Mouse (Mus musculus) E14TG2a.4 (cell line): ENCODE results near the gene Lpp.

ENCODE experiments used
- H3K27me3 ChIP-seq: 2 replicates; pipeline ENCODE4 v1.6.1; 2014; ENCODE audit warnings: low read length, control low read depth; ENCODE audit not compliant: insufficient read depth
- H3K36me3 ChIP-seq: 2 replicates; pipeline ENCODE4 v1.6.1; 2014; ENCODE audit warnings: low read length, control low read depth; ENCODE audit not compliant: insufficient read depth
- H3K4me1 ChIP-seq: replicated peaks from 2 replicates; pipeline ENCODE4 v1.6.1; 2014; ENCODE audit warnings: low read depth, low read length, control low read depth
- H3K4me3 ChIP-seq: replicated peaks from 2 replicates; pipeline ENCODE4 v1.5.1; 2014; ENCODE audit warnings: mild to moderate bottlenecking, low read length
- H3K9me3 ChIP-seq: 2 replicates; pipeline ENCODE4 v1.6.1; 2014; ENCODE audit warnings: low read length, control low read depth
- CTCF ChIP-seq: conservative IDR thresholded peaks from 2 replicates; pipeline ENCODE4 v1.5.1; 2014; ENCODE audit warnings: low read length
- NANOG ChIP-seq: IDR thresholded peaks from 2 replicates; pipeline ENCODE4 v1.6.1; 2014; ENCODE audit warnings: borderline replicate concordance, low read length, mixed read lengths
- POU5F1 ChIP-seq: IDR thresholded peaks from 2 replicates; pipeline ENCODE4 v1.6.1; 2014; ENCODE audit warnings: low read length, borderline replicate concordance

The Lpp gene

GRCm38 (mm10) chr16:24518785-24519184 is 125.5 kb downstream of the Lpp start:
- TF ChIP-seq NANOG = no peak
- TF ChIP-seq POU5F1 = no peak
- TF ChIP-seq CTCF = no peak
- no peaks in the 10 kb centered on the region for H3K36me3 ChIP-seq
- no peaks in the 10 kb centered on the region for H3K27me3 ChIP-seq
- H3K4me3 ChIP-seq = no peak overlapping the region
- no peaks in the 10 kb centered on the region for H3K9me3 ChIP-seq
- H3K4me1 ChIP-seq = peaks cover 35% of the 10 kb centered on the region

- Histone ChIP-seq H3K27me3 (no peaks in the 10 kb centered on the region), H3K4me1 (no peaks in the 10 kb centered on the region), H3K9me3 (0 out of 2 replicates have a peak, but pooled peaks cover 4% of the 10 kb centered on the region), H3K4me3 (no peak overlapping the region), H3K36me3 (no peaks in the 10 kb centered on the region)
- TF ChIP-seq POU5F1 (no peak), CTCF (no peak), NANOG (no peak)
Measured at GRCm38 (mm10) chr16:24527219-24527618, 133.9 kb downstream of the Lpp start.

- H3K4me1 ChIP-seq = no peaks in the 10 kb centered on the region
- no peak overlapping the region for H3K4me3 ChIP-seq
- H3K9me3 ChIP-seq = 0 out of 2 replicates have a peak, but pooled peaks cover 4% of the 10 kb centered on the region
- no peaks in the 10 kb centered on the region for H3K36me3 ChIP-seq
- TF ChIP-seq NANOG (no peak), CTCF (no peak), POU5F1 (no peak)
- no peaks in the 10 kb centered on the region for H3K27me3 ChIP-seq
Measured at GRCm38 (mm10) chr16:24531681-24532080, 138.4 kb downstream of the Lpp start.

- no peak overlapping the region for H3K4me3 ChIP-seq
- no peaks in the 10 kb centered on the region for H3K36me3 ChIP-seq
- TF ChIP-seq CTCF = no peak
- no peak for TF ChIP-seq POU5F1
- no peak for TF ChIP-seq NANOG
- H3K4me1 ChIP-seq = no peaks in the 10 kb centered on the region
- H3K27me3 ChIP-seq = no peaks in the 10 kb centered on the region
- no peaks in the 10 kb centered on the region for H3K9me3 ChIP-seq
Measured at GRCm38 (mm10) chr16:24535221-24535620, 141.9 kb downstream of the Lpp start.

- Histone ChIP-seq H3K27me3 (no peaks in the 10 kb centered on the region), H3K9me3 (no peaks in the 10 kb centered on the region), H3K4me3 (no peak overlapping the region), H3K36me3 (no peaks in the 10 kb centered on the region), H3K4me1 (no peaks in the 10 kb centered on the region)
- TF ChIP-seq CTCF (no peak), NANOG (no peak), POU5F1 (no peak)
Measured at GRCm38 (mm10) chr16:24536261-24536660, 143.0 kb downstream of the Lpp start.

- no peak for TF ChIP-seq NANOG
- TF ChIP-seq CTCF = no peak
- no peak for TF ChIP-seq POU5F1
- Histone ChIP-seq H3K36me3 (no peaks in the 10 kb centered on the region), H3K4me3 (no peak overlapping the region), H3K27me3 (no peaks in the 10 kb centered on the region), H3K9me3 (no peaks in the 10 kb centered on the region), H3K4me1 (no peaks in the 10 kb centered on the region)
Measured at GRCm38 (mm10) chr16:24539003-24539402, 145.7 kb downstream of the Lpp start.

- Histone ChIP-seq H3K9me3 (no peaks in the 10 kb centered on the region), H3K36me3 (no peaks in the 10 kb centered on the region), H3K27me3 (no peaks in the 10 kb centered on the region), H3K4me3 (no peak overlapping the region), H3K4me1 (no peaks in the 10 kb centered on the region)
- TF ChIP-seq POU5F1 = no peak
Measured at GRCm38 (mm10) chr16:24542864-24543263, 149.6 kb downstream of the Lpp start.

GRCm38 (mm10) chr16:24545366-24545765 is 152.1 kb downstream of the Lpp start:
- no peak for TF ChIP-seq CTCF
- no peak for TF ChIP-seq POU5F1
- TF ChIP-seq NANOG = no peak
- no peaks in the 10 kb centered on the region for H3K4me1 ChIP-seq
- H3K27me3 ChIP-seq = no peaks in the 10 kb centered on the region
- H3K9me3 ChIP-seq = no peaks in the 10 kb centered on the region
- no peaks in the 10 kb centered on the region for H3K36me3 ChIP-seq
- H3K4me3 ChIP-seq = no peak overlapping the region

- TF ChIP-seq CTCF (no peak), NANOG (no peak), POU5F1 (no peak)
- Histone ChIP-seq H3K36me3 (no peaks in the 10 kb centered on the region), H3K4me3 (no peak overlapping the region), H3K4me1 (no peaks in the 10 kb centered on the region), H3K9me3 (no peaks in the 10 kb centered on the region), H3K27me3 (no peaks in the 10 kb centered on the region)
Measured at GRCm38 (mm10) chr16:24558458-24558857, 165.2 kb downstream of the Lpp start.
